Mouse (Mus musculus) cerebellum, adult 11-12 months (tissue): Measurements from ENCODE around the gene Uspl1.
A peak's percentile ranks its signal among the peaks of the same experiment; 100 is the strongest.
"Not testable (repeated sequence)": the region's sequence is repeated elsewhere in the genome, so short reads cannot be mapped to it uniquely, and the experiment has no call there.

Experiments used
- DNase-seq: peaks from one replicate; pipeline ENCODE4 v3.0.0; 2022

Gene Uspl1

DNA sequence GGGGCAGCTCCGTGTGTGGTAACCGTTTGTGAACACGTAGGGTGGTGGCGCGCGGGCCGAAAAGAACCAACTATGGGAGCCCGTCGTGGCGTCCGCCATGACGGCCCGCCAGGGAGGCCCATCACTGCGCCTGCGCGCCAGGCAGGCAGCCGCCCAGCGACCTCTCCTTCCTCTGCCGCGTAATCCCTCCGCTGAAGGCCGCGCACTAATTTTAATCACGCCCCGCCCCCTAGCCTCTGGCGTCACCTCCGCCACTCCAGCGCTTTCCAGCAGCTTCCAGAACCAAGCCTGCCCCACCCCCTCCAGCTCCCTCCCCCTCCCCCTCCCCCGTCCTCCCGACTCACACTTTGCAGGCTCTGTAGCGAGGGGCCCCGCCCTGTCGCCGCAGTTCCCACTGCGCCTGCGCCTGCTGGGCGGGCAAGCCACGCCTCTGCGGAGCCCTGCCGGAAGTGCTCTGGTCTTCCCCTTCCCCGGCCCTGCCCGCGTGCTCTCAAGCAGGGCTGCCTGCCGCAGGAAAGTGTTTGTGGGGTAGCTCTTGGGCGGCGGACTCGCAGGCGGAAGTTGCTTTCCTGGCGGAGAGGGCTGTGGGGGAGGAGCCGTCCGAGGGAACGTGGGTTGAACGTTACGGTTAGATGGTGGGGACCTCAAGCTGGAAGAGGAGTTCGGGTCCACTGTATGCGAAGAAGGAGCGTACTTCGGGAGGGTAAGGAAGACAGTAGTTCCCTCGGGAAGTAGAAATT is at the start of gene Uspl1, which contains the start of gene Hmgb1:
Gene Uspl1, plus strand, starts transcription at position 247 of the 740 bp plus-strand sequence.
Gene Hmgb1, minus strand, starts transcription at position 386 of the 740 bp plus-strand sequence.
- peak; percentile 100 for DNase-seq

DNA sequence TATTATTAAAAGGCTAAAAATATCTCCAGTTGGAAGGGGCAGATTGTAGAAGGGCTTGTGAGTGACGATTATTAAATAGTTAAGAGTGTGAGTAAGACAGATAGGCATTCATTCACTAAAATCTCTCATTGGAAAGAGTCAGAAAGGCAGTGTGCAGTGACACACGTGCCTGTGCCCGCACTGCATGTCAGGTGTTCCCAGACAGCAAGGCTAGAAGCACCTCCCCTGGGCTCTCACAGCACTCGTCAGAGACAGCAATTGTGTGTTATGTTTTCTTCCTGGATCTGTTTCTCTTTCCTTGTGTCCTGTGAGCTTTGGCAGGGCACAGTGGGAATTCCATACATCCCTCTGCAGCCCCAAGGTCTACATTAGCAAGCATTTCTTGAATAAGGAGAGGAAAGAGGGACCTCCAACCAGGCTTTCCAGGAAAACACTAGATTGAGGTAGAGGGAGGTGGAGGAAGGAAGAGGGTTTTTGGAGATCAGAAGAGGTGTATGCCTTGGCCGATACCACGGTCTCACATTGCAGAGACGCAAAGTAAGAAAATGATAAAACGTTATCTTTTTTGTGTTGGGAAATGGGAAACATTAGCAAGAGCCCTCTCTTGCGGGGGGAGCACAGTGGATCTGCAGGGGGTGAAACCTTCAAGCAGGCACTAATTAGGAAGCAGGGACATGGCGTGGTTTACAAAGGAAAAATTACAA is 49.2 kb upstream of the Uspl1 start:
- no peak for DNase-seq

DNA sequence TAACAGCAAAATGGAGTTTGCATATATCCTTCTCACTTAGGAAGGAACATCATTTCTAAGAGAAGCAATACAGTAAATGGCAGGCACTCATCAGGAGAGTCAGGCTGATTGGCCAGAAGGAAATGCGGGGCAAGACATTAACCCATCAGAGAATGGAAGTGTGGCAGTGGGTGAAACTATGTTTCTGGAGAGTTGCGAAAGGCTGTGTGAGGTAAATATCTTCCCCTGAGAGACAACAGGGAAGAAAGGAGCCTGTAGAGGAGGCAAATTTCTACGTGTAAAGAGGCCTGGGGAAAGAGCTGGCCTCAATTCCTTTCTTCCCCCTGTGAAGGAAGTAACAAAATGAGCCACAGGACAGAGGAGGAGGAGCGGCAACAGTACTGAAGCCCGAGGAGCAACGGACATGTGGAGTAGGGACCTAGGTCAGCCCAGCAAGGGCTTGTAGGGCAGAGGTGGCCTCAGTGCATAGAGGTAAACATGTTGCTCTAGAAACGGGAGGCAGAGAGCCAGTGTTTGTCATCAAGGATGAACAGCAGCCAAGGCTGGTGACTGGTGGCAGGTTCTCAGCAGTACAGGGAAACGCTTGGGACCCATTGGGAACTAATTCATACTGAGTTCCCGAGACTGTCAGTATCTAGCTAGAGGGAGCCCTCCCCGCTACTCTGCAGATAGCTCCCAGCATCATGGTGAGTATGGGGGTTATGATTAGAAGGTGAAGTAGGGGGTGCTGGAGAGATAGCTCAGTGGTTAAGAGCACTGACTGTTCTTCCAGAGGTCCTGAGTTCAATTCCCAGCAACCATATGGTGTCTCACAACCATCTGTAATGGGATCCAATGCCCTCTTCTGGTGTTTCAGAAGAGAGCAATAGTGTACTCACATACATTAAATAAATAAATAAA is 48.4 kb upstream of the Uspl1 start:
- no peak for DNase-seq

DNA sequence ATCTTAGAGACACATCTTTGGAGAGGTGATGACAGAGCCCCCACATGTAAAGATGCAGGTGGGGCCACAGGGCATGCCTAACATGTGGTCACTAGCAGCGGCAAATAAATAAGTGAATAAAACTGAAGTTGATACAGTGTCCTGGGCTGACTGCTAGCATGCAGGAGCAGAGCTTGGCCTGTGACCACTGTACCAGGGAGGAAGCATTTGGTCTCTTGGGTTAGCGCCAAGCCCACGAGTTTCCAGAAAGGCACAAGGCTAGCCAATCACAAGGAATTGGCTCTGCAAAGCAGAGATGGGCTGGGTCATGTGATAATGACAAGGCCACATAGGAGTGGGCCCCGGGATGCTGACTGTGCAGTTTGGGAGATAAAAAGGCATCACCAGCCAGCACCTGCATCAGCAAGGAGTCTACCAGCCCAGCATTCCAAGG is 47.2 kb upstream of the Uspl1 start:
- peak; percentile 21 for DNase-seq

DNA sequence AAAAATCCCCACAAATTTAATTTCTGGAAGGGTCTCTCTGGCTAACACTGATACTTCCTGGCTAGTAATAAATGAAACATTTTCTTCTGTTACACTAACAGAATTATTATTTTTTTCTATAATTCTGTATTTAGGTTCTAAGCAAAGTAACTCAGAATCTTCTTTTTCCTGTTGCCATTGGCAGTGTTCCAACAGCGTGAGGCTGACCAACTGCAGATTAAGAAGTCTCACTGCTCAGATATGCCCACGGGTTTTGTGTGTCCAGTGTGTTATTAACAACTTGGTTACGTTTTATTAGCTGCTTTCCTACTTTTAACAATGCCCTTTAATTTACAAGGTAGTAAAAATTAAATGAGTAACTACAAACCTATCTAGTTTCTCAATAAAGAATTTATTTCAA is 46.7 kb upstream of the Uspl1 start:
- no peak for DNase-seq

DNA sequence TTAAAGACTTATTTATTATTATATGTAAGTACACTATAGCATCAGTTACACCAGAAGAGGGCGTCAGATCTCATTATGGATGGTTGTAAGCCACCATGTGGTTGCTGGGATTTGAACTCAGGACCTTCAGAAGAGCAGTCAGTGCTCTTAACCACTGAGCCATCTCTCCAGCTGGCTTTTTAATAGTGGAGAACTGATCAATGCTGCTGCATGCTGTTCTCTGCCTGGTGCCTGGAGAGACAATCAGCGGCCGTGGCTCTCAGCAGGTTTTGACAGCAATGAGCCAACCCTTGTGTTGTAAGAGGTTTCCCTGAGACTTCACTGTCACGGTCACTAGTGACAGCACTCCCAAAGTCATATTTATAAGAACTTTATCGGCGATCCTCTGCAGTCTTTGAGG is 46.1 kb upstream of the Uspl1 start:
- not testable (repeated sequence) for DNase-seq

DNA sequence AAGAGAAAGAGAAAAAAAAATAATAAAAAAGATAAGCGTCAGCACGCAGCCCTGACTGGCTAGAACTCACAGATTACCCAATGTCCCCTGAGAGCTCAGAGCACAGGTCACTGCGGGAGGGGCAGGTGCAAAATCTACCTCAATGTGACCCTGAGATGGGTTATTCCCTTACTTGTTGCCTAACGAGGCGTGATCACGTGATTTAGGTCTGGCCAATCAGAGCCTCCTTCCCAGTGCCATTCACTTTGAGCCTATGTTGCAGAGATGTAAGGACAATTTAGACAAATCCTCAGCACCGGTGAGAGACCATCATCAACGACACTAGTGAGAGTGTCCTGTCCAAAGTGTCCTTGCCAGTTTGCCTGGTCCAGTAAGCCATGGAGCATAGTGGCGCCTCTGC is 43.8 kb upstream of the Uspl1 start:
- no peak for DNase-seq

DNA sequence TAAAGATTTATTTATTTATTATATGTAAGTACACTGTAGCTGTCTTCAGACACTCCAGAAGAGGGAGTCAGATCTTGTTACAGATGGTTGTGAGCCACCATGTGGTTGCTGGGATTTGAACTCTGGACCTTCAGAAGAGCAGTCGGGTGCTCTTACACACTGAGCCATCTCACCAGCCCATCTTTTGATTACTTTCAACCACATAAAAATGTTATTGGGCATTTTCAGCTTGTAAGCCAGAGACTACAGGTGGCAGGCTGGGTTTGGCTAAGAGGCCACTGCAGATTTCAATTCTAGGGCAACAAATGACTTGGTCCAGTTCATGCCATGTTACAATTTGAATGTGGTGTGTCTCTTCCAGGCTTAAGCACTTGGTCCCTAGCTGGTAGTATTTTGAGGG is 43.0 kb upstream of the Uspl1 start:
- not testable (repeated sequence) for DNase-seq

DNA sequence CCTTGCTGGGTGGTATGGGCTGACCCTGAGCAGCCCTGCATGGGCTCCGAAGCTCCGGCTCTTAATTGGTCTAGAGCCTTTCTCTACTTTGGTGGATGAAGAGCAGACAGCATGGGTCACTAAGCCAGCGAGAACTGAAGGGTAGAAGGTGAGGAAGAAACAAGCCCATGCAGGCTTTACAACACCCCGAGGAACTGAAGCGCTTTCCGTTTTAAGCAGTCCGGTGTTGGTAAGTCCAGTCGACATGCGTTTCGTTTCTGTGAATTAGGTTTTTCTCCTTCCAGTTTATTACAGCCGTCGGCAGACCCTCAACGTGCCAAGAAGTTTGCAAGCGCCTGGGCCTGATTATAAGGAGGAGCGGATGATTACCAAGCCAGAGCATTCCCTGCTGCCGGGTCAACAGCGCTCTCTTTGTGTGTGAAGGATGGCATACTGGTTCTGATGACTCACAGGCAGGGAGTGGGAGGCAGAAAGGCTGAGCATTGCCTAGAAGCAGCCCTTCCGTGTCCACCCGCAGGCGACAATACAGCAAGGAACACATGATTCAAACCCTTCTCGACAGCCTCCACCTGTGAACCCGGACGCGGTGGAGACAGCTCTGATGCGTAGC is 40.3 kb upstream of the Uspl1 start:
- DNase-seq = no peak

DNA sequence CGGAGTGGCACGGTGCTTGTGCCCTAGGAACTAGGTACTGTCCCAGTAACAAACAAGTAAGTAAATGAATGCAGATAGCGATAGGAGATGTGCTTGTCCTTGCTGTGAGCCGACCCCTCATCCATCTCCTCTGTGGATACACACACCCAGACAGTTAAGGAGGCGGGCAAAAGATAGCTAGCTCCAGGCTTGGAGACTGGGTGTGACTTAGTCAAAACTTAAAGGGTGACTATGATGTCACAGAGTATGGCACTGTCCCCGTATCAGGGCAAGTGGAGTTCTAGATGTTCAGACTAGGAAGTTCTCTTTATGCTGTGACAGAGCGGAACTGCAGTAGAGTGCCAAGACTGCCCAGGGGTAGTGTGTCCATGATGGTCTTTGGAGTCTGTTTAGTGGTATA is 37.5 kb upstream of the Uspl1 start:
- DNase-seq = no peak

DNA sequence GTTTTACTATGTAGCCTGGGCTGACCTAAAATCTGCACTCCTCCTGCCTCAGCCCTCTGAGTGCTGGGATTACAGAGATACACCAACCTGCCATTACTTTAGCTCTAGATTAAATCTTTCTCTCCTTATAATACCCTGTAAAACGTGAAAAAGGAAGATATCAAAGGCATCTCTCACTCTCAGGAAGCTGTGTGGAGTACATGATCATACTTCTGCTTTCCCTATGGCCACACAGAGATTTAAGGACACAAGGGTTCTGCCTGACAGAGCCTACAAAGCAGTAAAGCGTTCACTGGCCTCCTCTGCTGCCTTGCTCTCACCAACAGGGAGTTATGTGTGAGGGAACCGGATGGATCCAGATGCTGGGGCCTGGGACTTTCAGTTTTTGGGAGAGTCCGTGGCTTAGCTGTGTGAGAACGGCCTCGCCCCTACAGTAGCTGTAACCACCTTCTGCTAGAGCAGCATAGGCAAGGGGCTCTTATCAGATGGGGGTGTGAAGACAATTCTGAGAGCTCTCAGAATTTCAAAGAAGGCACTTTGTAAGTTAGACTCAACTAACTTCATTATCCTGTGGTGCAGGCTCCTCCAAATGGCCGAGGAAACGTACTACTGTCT is 36.7 kb upstream of the Uspl1 start:
- DNase-seq = no peak

DNA sequence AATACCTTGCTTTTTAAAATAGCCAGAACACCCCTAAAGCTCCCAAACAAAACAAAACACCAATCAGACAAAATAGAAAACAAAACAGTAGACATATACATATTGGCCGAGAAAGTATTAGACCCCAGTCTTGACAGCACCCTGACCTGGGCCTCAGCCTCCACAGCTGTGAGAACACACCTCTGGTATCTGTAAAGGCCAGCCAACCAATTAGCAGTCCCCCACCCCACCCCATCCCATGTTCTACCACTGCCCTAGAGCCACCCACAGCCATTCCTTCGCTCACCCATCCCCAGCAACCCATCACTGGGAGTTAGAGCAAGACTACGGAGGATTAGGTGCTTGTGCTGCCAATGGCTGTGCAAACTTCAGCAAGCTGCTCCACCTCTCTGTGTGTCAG is 33.3 kb upstream of the Uspl1 start:
- DNase-seq = no peak

DNA sequence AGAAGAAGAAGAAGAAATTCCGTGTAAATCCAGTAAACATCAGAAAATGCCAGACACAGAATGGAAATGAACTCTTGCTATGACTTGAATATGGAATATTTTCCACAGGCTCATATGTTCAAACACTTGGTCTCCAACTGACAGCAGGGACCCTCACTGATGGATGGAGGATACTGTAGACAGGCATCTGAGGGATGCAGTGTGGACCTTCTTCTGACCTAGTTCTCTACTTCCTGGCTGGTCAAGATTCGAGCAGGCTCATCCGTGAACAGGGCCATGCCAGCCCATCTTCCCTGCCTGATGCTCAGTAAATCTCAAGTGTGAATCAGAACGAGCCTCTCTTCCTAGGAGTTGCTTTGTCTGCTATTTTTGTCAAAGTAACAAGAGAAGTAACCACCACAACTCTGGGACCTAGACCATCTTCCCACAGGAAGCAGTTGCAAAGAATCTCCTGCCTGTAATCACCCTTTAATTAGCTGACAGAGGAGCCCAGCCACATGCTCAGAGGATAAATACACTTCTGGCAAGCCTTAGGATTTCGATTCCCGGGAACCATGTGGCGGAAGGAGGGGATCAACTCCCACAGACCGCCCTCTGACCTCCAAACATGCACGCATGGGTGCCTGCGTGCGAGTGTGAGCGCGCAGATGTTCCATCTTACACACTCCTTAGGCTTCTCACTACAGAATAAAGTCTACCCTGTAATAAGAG is 31.9 kb upstream of the Uspl1 start:
- no peak for DNase-seq

DNA sequence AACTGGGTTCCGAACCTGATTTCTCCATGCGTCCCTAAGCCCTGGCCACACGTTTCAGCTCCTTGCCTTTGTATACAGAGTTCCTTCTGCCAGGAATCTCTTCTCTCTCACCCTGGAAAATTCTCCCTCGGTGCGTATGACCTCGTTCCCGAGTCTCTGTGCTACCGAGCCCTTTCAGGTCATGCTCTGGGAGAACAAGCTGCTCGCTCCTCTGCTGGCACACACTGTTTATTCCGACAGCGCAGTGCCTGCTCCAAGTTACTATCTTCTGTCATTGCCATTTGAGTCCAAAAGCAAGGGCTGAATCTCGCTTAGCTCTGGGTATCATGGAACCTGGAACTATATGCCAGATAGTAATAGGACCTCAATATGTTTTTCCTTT is 31.4 kb upstream of the Uspl1 start:
- DNase-seq = peak; percentile 63

DNA sequence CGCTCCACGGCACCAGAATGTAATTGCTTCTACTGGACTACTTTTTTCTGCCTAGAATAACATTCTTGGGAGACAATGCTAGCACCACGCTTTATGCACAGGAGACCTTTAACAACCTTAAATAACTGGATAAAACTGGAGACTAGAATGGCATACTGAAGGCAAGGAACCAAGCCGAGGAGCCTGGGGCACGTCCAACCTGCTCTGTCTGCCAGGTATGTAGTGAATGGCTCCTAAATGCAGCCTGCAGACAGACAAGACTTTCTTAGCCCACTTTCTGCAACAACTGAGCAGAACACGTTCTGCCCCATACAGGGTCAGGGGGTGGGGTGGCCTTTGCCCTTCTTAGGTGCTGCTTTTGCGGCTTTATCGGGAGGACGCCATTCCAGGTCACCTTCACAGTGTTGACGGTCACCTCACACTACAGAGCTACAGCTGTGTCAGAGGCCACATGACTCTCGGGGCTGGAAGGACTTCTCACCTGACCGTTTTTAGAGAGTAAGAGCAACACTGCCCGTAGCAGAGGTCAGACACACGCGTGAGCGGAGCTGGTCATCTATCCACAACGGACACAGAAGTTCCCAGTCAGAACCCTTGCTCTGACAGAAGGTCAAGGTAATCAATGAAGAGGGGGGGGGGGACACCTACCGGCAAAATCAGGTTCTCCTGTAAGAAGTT is 27.1 kb upstream of the Uspl1 start:
- DNase-seq = no peak

DNA sequence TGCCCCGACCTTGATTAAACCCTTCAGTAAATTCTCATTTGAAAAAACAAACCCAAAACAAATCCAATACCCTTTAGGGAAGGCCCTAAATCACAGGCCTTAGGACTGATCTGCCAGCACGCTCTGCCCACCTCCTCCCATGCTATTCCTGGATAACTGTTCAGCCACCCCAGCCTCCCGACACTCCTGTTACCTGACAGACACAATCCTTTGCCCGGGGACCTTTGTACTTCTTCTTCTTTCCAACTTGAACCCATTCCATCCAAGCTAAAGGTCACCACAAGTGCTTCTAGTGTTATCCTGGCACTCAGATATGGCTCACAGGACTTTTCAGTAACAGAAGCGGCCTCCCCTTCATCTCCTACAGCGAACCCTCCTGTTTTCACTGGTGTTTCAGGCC is 25.1 kb upstream of the Uspl1 start:
- DNase-seq = no peak

DNA sequence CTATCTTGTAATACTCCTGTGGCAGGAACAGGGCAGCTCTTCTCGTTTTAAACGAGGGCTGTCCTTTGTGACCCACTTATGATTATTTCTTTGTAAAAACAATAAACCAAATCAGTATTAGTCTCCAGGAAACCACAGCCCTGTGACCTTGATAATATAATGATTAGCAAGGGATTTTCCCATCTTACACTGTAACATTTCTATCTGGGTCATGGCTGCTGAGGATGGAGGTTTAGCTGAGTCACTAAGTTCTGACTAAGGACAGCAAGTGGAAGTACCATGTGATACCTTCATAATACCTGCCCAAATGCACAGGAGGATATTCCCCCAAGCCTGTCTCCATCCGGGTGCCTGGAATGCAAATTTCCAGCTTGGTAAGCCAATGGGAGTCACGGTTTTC is 23.7 kb upstream of the Uspl1 start:
- DNase-seq = no peak

DNA sequence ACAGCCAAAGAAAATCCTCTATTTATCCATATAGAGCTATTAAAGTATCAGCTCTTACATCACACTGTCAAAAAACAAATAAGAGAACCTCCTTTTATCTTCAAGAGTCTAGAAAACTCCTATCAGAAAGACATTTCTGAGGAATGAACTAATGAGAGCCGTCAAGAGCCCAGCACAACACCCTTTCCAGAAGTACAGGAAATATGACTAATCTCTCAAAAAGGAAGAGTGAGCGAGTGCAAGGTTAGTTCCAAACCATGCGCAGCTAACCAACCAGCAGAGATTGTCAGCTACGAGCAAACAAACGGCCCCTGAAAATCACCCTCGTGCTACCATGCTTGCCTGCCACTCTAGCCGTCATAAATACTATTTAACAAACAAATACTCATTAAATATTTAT is 21.3 kb upstream of the Uspl1 start:
- no peak for DNase-seq

DNA sequence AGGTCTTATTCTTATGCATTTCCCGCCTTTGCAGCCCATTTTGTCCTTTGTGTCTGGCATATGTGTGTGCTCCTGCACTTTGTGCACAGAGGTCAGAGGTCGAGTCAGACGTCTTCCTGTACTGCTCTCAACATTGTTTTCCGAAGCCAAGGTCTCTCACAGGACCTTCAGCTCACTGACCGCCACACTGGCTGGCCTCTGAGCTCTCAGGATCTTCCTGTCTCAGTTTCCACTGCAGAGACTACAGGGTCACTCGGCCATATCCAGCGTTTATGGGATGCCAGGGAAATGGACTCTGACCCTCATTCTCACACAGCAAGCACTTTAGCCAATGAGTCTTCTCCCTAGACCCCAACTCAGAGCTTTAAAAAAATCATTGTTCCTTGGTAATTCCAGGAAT is 19.3 kb upstream of the Uspl1 start:
- DNase-seq = no peak

DNA sequence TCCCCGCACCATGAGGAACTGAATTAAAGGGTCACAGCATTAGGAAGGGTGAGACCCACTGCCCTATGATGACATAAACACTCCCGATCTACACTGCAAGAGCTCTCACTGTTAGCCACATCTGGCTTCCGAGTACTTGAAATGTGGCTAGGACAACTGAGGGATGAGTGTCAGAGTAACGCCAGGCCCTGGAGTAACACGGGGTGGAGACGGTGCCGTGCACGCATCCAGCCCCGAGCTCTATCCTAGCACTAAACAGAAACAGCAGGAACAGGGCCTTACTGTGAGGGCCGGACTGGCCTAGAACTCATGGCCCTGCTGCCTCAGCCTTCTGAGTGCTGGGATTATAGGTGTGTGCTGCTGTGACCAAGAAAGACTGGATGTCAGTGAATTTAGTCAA is 18.1 kb upstream of the Uspl1 start:
- DNase-seq = no peak

DNA sequence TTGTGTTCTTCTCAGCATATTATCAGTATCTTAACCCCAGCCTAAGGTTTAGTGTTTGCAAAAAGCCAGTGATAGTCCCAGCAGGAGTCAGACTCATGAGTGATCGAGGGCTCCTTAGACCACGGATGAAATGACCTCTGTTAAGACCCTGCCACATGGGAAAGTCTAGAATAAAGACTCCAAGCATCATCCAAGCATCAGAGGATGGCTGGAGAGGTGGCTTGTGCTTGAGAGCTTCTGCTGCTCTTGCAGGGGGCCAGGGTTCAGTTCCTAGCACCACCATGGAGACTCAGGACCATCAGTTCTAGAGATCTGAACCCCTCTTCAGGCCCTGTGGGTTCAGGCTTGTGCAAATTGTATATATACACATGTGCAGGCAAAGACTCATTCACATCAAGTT is 16.1 kb upstream of the Uspl1 start:
- no peak for DNase-seq
